9 mouse cellular contexts compared by ENCODE assay signal in genomic region chr11:102395250-102395649, GRCm38 (mm10). TPM values are rescaled to one million over a fixed set of nuclear protein-coding genes. Genes with fewer than 3 reads are reported as not detected.
DNase-seq lines count a peak whose midpoint lies in the region; ATAC-seq and TF ChIP-seq lines count a peak whose summit lies in the region.
"Had no signal": no experiment of that assay in that cellular context is flagged by ENCODE, and none has a peak within 500 bp of the region (broad histone marks: within the 10 kb centered on the region; RNA-seq: fewer than 3 reads in every experiment).

No protein-coding gene starts in this region.

- no peaks in the 10 kb centered on the region for H3K27me3 ChIP-seq in cerebellum, adult 2 months (ENCODE audit: control insufficient read depth, insufficient read depth, low read length)
- H3K27me3 ChIP-seq in forebrain, postnatal 0 days (ENCODE audit: insufficient read depth, low read length), result no peaks in the 10 kb centered on the region
- H3K27me3 ChIP-seq in midbrain, embryonic 15.5 days (replicated peaks), result no peaks in the 10 kb centered on the region
- H3K27me3 ChIP-seq in kidney, embryonic 16.5 days (ENCODE audit: insufficient read depth, low read length), result peaks cover 35% of the 10 kb centered on the region

- peak overlapping the region; percentile 84 for H3K4me3 ChIP-seq in cerebellum, adult 2 months (replicated peaks; ENCODE audit: insufficient read depth, low read depth, low read length)
- H3K4me3 ChIP-seq in forebrain, postnatal 0 days (ENCODE audit: low read depth, low read length), result peak overlapping the region; percentile 93
- peak overlapping the region; percentile 71 for H3K4me3 ChIP-seq in midbrain, embryonic 15.5 days
- no peak overlapping the region for H3K4me3 ChIP-seq in kidney, embryonic 16.5 days (ENCODE audit: low read length)
- H3K4me3 ChIP-seq: megakaryocyte, embryonic 14.5 days had no signal

- H3K9ac ChIP-seq in forebrain, postnatal 0 days, result peak overlapping the region; percentile 97
- peak overlapping the region; percentile 78 for H3K9ac ChIP-seq in midbrain, embryonic 15.5 days
- no peak overlapping the region for H3K9ac ChIP-seq in kidney, embryonic 16.5 days (replicated peaks; ENCODE audit: low read length)

- H3K9me3 ChIP-seq in forebrain, postnatal 0 days (ENCODE audit: low read length), result no peaks in the 10 kb centered on the region
- H3K9me3 ChIP-seq in midbrain, embryonic 15.5 days, result no peaks in the 10 kb centered on the region
- H3K9me3 ChIP-seq in kidney, embryonic 16.5 days (ENCODE audit: low read length), result no peaks in the 10 kb centered on the region

- DNase-seq in embryo, embryonic 10.5 days (ENCODE audit: low spot score), result peak; percentile 27
- DNase-seq in embryo, embryonic 9.5 days (ENCODE audit: extremely low spot score), result no peak
- DNase-seq in cerebellum, adult 2 months, result peak; percentile 56 to 61
- peak; percentile 41 for DNase-seq in forebrain, postnatal 0 days
- DNase-seq in testis, postnatal 14 days (ENCODE audit: low spot score), result no peak
- DNase-seq in frontal cortex, postnatal 36 days (ENCODE audit: low spot score in 2 of 2), result no peak

- ATAC-seq in forebrain, postnatal 0 days, result no peak
- ATAC-seq in midbrain, embryonic 15.5 days (replicated peaks), result no peak
- no peak for ATAC-seq in kidney, embryonic 16.5 days (ENCODE audit: low FRiP score, low TSS enrichment)

- H3K36me3 ChIP-seq in forebrain, postnatal 0 days (ENCODE audit: insufficient read depth), result peaks cover 19% of the 10 kb centered on the region
- H3K36me3 ChIP-seq in midbrain, embryonic 15.5 days (replicated peaks), result peaks cover 8% of the 10 kb centered on the region; the same call in 1 of the 2 replicates
- H3K36me3 ChIP-seq in kidney, embryonic 16.5 days (ENCODE audit: insufficient read depth, low read length), result no peaks in the 10 kb centered on the region

- TF ChIP-seq POLR2A in cerebellum, adult 2 months (IDR thresholded peaks at IDR 0.05; ENCODE audit: borderline replicate concordance, insufficient read depth, low read length), result no peak

- H3K27ac ChIP-seq in cerebellum, adult 2 months (ENCODE audit: insufficient read depth, low read length), result peak overlapping the region; percentile 72
- no peak overlapping the region for H3K27ac ChIP-seq in forebrain, postnatal 0 days (ENCODE audit: low read depth, low read length)
- peak overlapping the region; percentile 96 for H3K27ac ChIP-seq in midbrain, embryonic 15.5 days
- no peak overlapping the region for H3K27ac ChIP-seq in kidney, embryonic 16.5 days (ENCODE audit: low read length)

- TF ChIP-seq CTCF in cerebellum, adult 2 months (IDR thresholded peaks at IDR 0.05; ENCODE audit: borderline replicate concordance, insufficient read depth, low read depth, low read length), result no peak
- no peak for TF ChIP-seq CTCF in forebrain, postnatal 0 days (IDR thresholded peaks at IDR 0.05; ENCODE audit: low read depth)

- 4% methylated on average over 5 of the region's 5 CpGs for WGBS in cerebellum, adult 2 months
- 3% methylated on average over 5 of the region's 5 CpGs for WGBS in forebrain, postnatal 0 days
- WGBS in midbrain, embryonic 15.5 days, result 0% methylated on average over 5 of the region's 5 CpGs
- WGBS in kidney, embryonic 16.5 days, result 6% methylated on average over 5 of the region's 5 CpGs

- H3K4me2 ChIP-seq in forebrain, postnatal 0 days (ENCODE audit: low read depth), result peak overlapping the region; percentile 87
- H3K4me2 ChIP-seq in midbrain, embryonic 15.5 days, result peak overlapping the region; percentile 96
- H3K4me2 ChIP-seq in kidney, embryonic 16.5 days (replicated peaks; ENCODE audit: low read depth, low read length), result no peak overlapping the region

- peaks cover 27% of the 10 kb centered on the region for H3K4me1 ChIP-seq in cerebellum, adult 2 months (ENCODE audit: control insufficient read depth, insufficient read depth, low read length)
- peaks cover 35% of the 10 kb centered on the region for H3K4me1 ChIP-seq in forebrain, postnatal 0 days (ENCODE audit: insufficient read depth)
- H3K4me1 ChIP-seq in midbrain, embryonic 15.5 days, result peaks cover 69% of the 10 kb centered on the region
- H3K4me1 ChIP-seq in kidney, embryonic 16.5 days (ENCODE audit: insufficient read depth, low read length), result peaks cover 34% of the 10 kb centered on the region

RNA-seq across cellular contexts. Expression of gene Rundc3a, which starts 2.0 kb away (rescaled TPM):
- 446 and 460 TPM in 2 replicates for polyA plus RNA-seq in cerebellum, adult 2 months (2012; rRNA removed)
- total RNA-seq in forebrain, postnatal 0 days (2014; rRNA removed), result 306 and 418 TPM in 2 replicates
- 118 and 121 TPM in 2 replicates for polyA plus RNA-seq in forebrain, postnatal 0 days (2015; fragmentation: Nextera tagmentation; extraction: Ambion mirVana)
- 160 and 165 TPM in 2 replicates for polyA plus RNA-seq in midbrain, embryonic 15.5 days (2015; fragmentation: Nextera tagmentation; extraction: Ambion mirVana)
- 3.3 and 3.9 TPM in 2 replicates for polyA plus RNA-seq in kidney, embryonic 16.5 days (2015; fragmentation: Nextera tagmentation; extraction: Ambion mirVana)

RNA-seq across cellular contexts. Expression of gene Slc25a39, which starts 12.5 kb away (rescaled TPM):
- 124 and 126 TPM in 2 replicates for polyA plus RNA-seq in cerebellum, adult 2 months (2012; rRNA removed)
- total RNA-seq in forebrain, postnatal 0 days (2014; rRNA removed), result 96.3 and 114 TPM in 2 replicates
- polyA plus RNA-seq in forebrain, postnatal 0 days (2015; fragmentation: Nextera tagmentation; extraction: Ambion mirVana), result 120 and 129 TPM in 2 replicates
- polyA plus RNA-seq in midbrain, embryonic 15.5 days (2015; fragmentation: Nextera tagmentation; extraction: Ambion mirVana), result 146 and 168 TPM in 2 replicates
- 337 and 360 TPM in 2 replicates for polyA plus RNA-seq in kidney, embryonic 16.5 days (2015; fragmentation: Nextera tagmentation; extraction: Ambion mirVana)

RNA-seq across cellular contexts. Expression of gene Slc4a1, which starts 29.2 kb away (rescaled TPM):
- polyA plus RNA-seq in cerebellum, adult 2 months (2012; rRNA removed), result 0.72 and 0.90 TPM in 2 replicates
- total RNA-seq in forebrain, postnatal 0 days (2014; rRNA removed), result 0.24 and 1.2 TPM in 2 replicates
- 0.50 and 0.68 TPM in 2 replicates for polyA plus RNA-seq in forebrain, postnatal 0 days (2015; fragmentation: Nextera tagmentation; extraction: Ambion mirVana)
- polyA plus RNA-seq in midbrain, embryonic 15.5 days (2015; fragmentation: Nextera tagmentation; extraction: Ambion mirVana), result 2.9 and 3.8 TPM in 2 replicates
- polyA plus RNA-seq in kidney, embryonic 16.5 days (2015; fragmentation: Nextera tagmentation; extraction: Ambion mirVana), result 9.0 and 9.6 TPM in 2 replicates

RNA-seq across cellular contexts. Expression of gene Grn, which starts 34.9 kb away (rescaled TPM):
- polyA plus RNA-seq in cerebellum, adult 2 months (2012; rRNA removed), result 58.4 TPM in 2 replicates
- 49.5 and 66.2 TPM in 2 replicates for total RNA-seq in forebrain, postnatal 0 days (2014; rRNA removed)
- 72.3 and 86.6 TPM in 2 replicates for polyA plus RNA-seq in forebrain, postnatal 0 days (2015; fragmentation: Nextera tagmentation; extraction: Ambion mirVana)
- 75.2 and 82.0 TPM in 2 replicates for polyA plus RNA-seq in midbrain, embryonic 15.5 days (2015; fragmentation: Nextera tagmentation; extraction: Ambion mirVana)
- 208 and 213 TPM in 2 replicates for polyA plus RNA-seq in kidney, embryonic 16.5 days (2015; fragmentation: Nextera tagmentation; extraction: Ambion mirVana)

RNA-seq across cellular contexts. Expression of gene Fam171a2, which starts 52.2 kb away (rescaled TPM):
- 57.8 and 60.3 TPM in 2 replicates for polyA plus RNA-seq in cerebellum, adult 2 months (2012; rRNA removed)
- 351 and 361 TPM in 2 replicates for total RNA-seq in forebrain, postnatal 0 days (2014; rRNA removed)
- 26.2 and 26.9 TPM in 2 replicates for polyA plus RNA-seq in forebrain, postnatal 0 days (2015; fragmentation: Nextera tagmentation; extraction: Ambion mirVana)
- polyA plus RNA-seq in midbrain, embryonic 15.5 days (2015; fragmentation: Nextera tagmentation; extraction: Ambion mirVana), result 28.7 and 36.4 TPM in 2 replicates
- 5.3 and 5.8 TPM in 2 replicates for polyA plus RNA-seq in kidney, embryonic 16.5 days (2015; fragmentation: Nextera tagmentation; extraction: Ambion mirVana)

Comparison
In these comparisons a context has a peak if more than half of its experiments do, and no peak if none do; other contexts are left out.
1. DNase-seq: peak in embryo, embryonic 10.5 days (single experiment), cerebellum, adult 2 months (2 of 2) and forebrain, postnatal 0 days (single experiment); none in embryo, embryonic 9.5 days (single experiment), testis, postnatal 14 days (single experiment) and frontal cortex, postnatal 36 days (0 of 2).
2. H3K27ac ChIP-seq: peak in cerebellum, adult 2 months (single experiment) and midbrain, embryonic 15.5 days (single experiment); none in forebrain, postnatal 0 days (single experiment) and kidney, embryonic 16.5 days (single experiment).
3. RNA of gene Rundc3a, which starts 2.0 kb away (polyA plus RNA-seq): 446 to 460 TPM in cerebellum, adult 2 months, 160 to 165 TPM in midbrain, embryonic 15.5 days and 118 to 121 TPM in forebrain, postnatal 0 days; 3.3 to 3.9 TPM in kidney, embryonic 16.5 days; every median in the first group is over 10 times any median in the second.